Mouse (Mus musculus) cerebellum, adult 9-10 months (tissue): ENCODE data around the gene Pcbp3.
"Not testable (repeated sequence)": the region's sequence is repeated elsewhere in the genome, so short reads cannot be mapped to it uniquely, and the experiment has no call there.

Experiments
- DNase-seq: peaks from one replicate; pipeline ENCODE4 v3.0.0; 2022

Gene Pcbp3

GRCm38 (mm10) chr10:76961790-76962489, at the start of gene Pcbp3:
TSS of gene Pcbp3 (minus strand) at chr10:76961887.
- peak; percentile 99 for DNase-seq

- peak; percentile 63 for DNase-seq
Observed at GRCm38 (mm10) chr10:77008698-77009097, 47.0 kb upstream of the Pcbp3 start.

- peak; percentile 93 for DNase-seq
Observed at GRCm38 (mm10) chr10:77008109-77008561, 46.4 kb upstream of the Pcbp3 start.

GRCm38 (mm10) chr10:77007433-77008108, 45.9 kb upstream of the Pcbp3 start:
- DNase-seq: no peak

- no peak for DNase-seq
Observed at GRCm38 (mm10) chr10:77004936-77005335, 43.2 kb upstream of the Pcbp3 start.

GRCm38 (mm10) chr10:76997759-76998513, 36.2 kb upstream of the Pcbp3 start:
- DNase-seq: peak; percentile 75

- DNase-seq: no peak
Observed at GRCm38 (mm10) chr10:76992456-76992855, 30.8 kb upstream of the Pcbp3 start.

GRCm38 (mm10) chr10:76988586-76988985, 26.9 kb upstream of the Pcbp3 start:
- DNase-seq: no peak

- no peak for DNase-seq
Observed at GRCm38 (mm10) chr10:76978042-76978441, 16.4 kb upstream of the Pcbp3 start.

GRCm38 (mm10) chr10:76976699-76977098, 15.0 kb upstream of the Pcbp3 start:
- no peak for DNase-seq

- DNase-seq: no peak
Observed at GRCm38 (mm10) chr10:76973797-76974436, 12.2 kb upstream of the Pcbp3 start.

- DNase-seq: not testable (repeated sequence)
Observed at GRCm38 (mm10) chr10:76972318-76972717, 10.6 kb upstream of the Pcbp3 start.

- no peak for DNase-seq
Observed at GRCm38 (mm10) chr10:76970974-76971373, 9.3 kb upstream of the Pcbp3 start.

GRCm38 (mm10) chr10:76964436-76964835, 2.7 kb upstream of the Pcbp3 start:
- no peak for DNase-seq

GRCm38 (mm10) chr10:76963997-76964396, 2.3 kb upstream of the Pcbp3 start:
- no peak for DNase-seq

GRCm38 (mm10) chr10:76961156-76961555, 531 bp downstream of the Pcbp3 start:
- DNase-seq: no peak

GRCm38 (mm10) chr10:76958201-76958600, 3.5 kb downstream of the Pcbp3 start:
- no peak for DNase-seq

- DNase-seq: no peak
Observed at GRCm38 (mm10) chr10:76956200-76956599, 5.5 kb downstream of the Pcbp3 start.

- no peak for DNase-seq
Observed at GRCm38 (mm10) chr10:76941038-76941437, 20.6 kb downstream of the Pcbp3 start.

- peak; percentile 63 for DNase-seq
Observed at GRCm38 (mm10) chr10:76936827-76937226, 24.9 kb downstream of the Pcbp3 start.

- DNase-seq: no peak
Observed at GRCm38 (mm10) chr10:76934805-76935204, 26.9 kb downstream of the Pcbp3 start.

GRCm38 (mm10) chr10:76931794-76932193, 29.9 kb downstream of the Pcbp3 start:
- peak; percentile 52 for DNase-seq

- DNase-seq: peak; percentile 73
Observed at GRCm38 (mm10) chr10:76931122-76931521, 30.6 kb downstream of the Pcbp3 start.
